Mouse (Mus musculus): Measurements from ENCODE around the gene Wdr24. TPM values are rescaled to one million over a fixed set of nuclear protein-coding genes. Genes with fewer than 3 reads are reported as not detected.
"Not testable (repeated sequence)": the region's sequence is repeated elsewhere in the genome, so short reads cannot be mapped to it uniquely, and the experiment has no call there.

Wdr24 gene
- polyA plus RNA-seq, 1 experiment from 2014 or later: 12.7 TPM

DNA sequence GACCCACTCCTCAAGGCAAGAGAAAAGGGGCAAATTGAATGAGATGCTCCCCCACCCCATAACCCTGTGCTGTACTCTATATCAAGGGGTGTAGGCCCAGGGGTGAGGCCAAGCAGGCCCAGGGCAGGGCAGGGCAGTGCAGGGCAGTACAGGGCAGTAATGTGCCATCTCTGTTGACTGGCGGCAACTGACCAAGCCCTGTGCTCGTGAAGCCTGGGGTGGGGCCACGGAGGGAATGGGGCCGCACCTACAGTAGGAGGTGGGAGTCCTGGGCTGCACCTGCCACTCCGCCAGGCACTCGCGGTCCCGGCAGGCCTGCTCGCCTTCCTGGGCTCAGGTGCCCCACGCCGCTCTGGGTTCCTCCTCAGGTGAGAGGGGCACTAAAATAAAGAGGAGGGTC lies 41.9 kb downstream of the Wdr24 start:
- H3K4me1 ChIP-seq (replicated peaks): peaks cover 45% of the 10 kb centered on the region

DNA sequence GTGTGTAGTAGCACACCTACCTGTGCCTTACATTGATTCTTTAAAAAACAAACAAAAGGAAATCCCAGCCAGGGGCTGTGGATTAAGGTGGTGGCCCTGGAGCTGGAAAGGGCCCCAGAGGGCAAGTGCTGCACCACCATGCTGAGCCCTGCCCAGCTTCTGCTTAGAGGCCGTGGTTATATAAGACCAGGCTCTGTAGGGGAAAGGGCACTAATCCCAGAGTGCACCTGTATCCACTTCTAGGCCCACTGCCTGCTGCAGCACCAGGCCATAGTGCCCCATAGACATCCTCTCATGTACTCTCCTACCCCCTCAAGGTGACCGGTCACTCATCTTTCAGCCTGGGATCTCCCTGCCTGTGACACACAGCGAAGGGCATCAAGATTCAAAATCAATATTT lies 42.7 kb downstream of the Wdr24 start:
- H3K36me3 ChIP-seq: peaks cover 15% of the 10 kb centered on the region; the same call in 1 of the 2 replicates
- H3K9me3 ChIP-seq (replicated peaks): no peaks in the 10 kb centered on the region
- peak overlapping the region; percentile 28; the same call in 1 of the 2 replicates for H3K9ac ChIP-seq
- H3K4me2 ChIP-seq: peak overlapping the region; percentile 96
- H3K27ac ChIP-seq: no peak overlapping the region
- 86% methylated on average over 3 of the region's 3 CpGs for WGBS
- ATAC-seq (replicated peaks; ENCODE audit: insufficient number of reproducible peaks, insufficient read depth, low FRiP score, low read depth): no peak
- H3K27me3 ChIP-seq: no peaks in the 10 kb centered on the region
- H3K4me1 ChIP-seq (replicated peaks): peaks cover 36% of the 10 kb centered on the region
- H3K4me3 ChIP-seq: peak overlapping the region; percentile 97

More for the DNA sequence above, 41.9 kb downstream of the Wdr24 start:
- WGBS: 85% methylated on average over 11 of the region's 11 CpGs
- H3K9ac ChIP-seq: no peak overlapping the region
- no peak for ATAC-seq (replicated peaks; ENCODE audit: insufficient number of reproducible peaks, insufficient read depth, low FRiP score, low read depth)
- no peak overlapping the region for H3K4me3 ChIP-seq
- H3K27ac ChIP-seq: no peak overlapping the region
- peaks cover 15% of the 10 kb centered on the region; the same call in 1 of the 2 replicates for H3K36me3 ChIP-seq
- H3K4me2 ChIP-seq: no peak overlapping the region
- H3K27me3 ChIP-seq: no peaks in the 10 kb centered on the region
- H3K9me3 ChIP-seq (replicated peaks): no peaks in the 10 kb centered on the region

DNA sequence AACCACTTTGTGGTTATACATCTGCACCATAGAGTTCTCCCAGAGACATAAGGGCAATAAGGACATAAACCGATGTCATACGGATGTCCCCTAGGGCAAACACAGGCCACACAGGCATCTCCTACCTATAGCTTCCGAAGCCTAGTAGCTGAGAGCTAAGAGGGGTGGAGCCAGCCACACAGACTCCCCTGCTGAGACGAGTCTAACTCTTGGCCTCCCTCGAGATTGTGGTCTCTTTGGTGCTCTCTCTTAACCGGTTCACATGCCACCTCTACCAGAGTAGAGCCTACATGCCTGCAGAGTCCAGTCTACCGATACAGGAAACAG lies 44.0 kb downstream of the Wdr24 start:
- Histone ChIP-seq H3K9ac (peak overlapping the region; percentile 91), H3K27me3 (no peaks in the 10 kb centered on the region), H3K27ac (peak overlapping the region; percentile 98), H3K4me1 (replicated peaks) (peaks cover 30% of the 10 kb centered on the region), H3K9me3 (replicated peaks) (no peaks in the 10 kb centered on the region), H3K4me2 (peak overlapping the region; percentile 96), H3K4me3 (peak overlapping the region; percentile 97), H3K36me3 (peaks cover 15% of the 10 kb centered on the region; the same call in 1 of the 2 replicates)
- 5% methylated on average over 7 of the region's 7 CpGs for WGBS
- ATAC-seq (replicated peaks; ENCODE audit: insufficient number of reproducible peaks, insufficient read depth, low FRiP score, low read depth): no peak

GRCm38 (mm10) chr17:25867836-25868600 lies 44.6 kb downstream of the Wdr24 start:
- Histone ChIP-seq H3K4me2 (peak overlapping the region; percentile 96), H3K36me3 (peaks cover 15% of the 10 kb centered on the region; the same call in 1 of the 2 replicates), H3K27ac (peak overlapping the region; percentile 98), H3K27me3 (no peaks in the 10 kb centered on the region), H3K9ac (peak overlapping the region; percentile 91), H3K4me1 (replicated peaks) (peaks cover 30% of the 10 kb centered on the region), H3K4me3 (peak overlapping the region; percentile 97), H3K9me3 (replicated peaks) (no peaks in the 10 kb centered on the region)
- under 1% methylated on average over 42 of the region's 42 CpGs for WGBS
- ATAC-seq (replicated peaks; ENCODE audit: insufficient number of reproducible peaks, insufficient read depth, low FRiP score, low read depth): peak; percentile 58

- ATAC-seq (replicated peaks; ENCODE audit: insufficient number of reproducible peaks, insufficient read depth, low FRiP score, low read depth): peak; percentile 84
- H3K4me1 ChIP-seq (replicated peaks): peaks cover 30% of the 10 kb centered on the region
- H3K9ac ChIP-seq: peak within 1 kb of the TSS; percentile 91
- H3K4me3 ChIP-seq: peak within 1 kb of the TSS; percentile 97
- under 1% methylated on average over 24 of the region's 24 CpGs for WGBS
- H3K4me2 ChIP-seq: peak within 1 kb of the TSS; percentile 96
- no peaks in the 10 kb centered on the region for H3K27me3 ChIP-seq
- no peaks in the 10 kb centered on the region for H3K9me3 ChIP-seq (replicated peaks)
- H3K27ac ChIP-seq: peak within 1 kb of the TSS; percentile 98
- peaks cover 12% of the 10 kb centered on the region; the same call in 1 of the 2 replicates for H3K36me3 ChIP-seq
These were observed 45.3 kb downstream of the Wdr24 start, which contains the start of gene Mcrip2 for GRCm38 (mm10) chr17:25868601-25869191. Gene Mcrip2, minus strand, starts transcription at chr17:25868764.

DNA sequence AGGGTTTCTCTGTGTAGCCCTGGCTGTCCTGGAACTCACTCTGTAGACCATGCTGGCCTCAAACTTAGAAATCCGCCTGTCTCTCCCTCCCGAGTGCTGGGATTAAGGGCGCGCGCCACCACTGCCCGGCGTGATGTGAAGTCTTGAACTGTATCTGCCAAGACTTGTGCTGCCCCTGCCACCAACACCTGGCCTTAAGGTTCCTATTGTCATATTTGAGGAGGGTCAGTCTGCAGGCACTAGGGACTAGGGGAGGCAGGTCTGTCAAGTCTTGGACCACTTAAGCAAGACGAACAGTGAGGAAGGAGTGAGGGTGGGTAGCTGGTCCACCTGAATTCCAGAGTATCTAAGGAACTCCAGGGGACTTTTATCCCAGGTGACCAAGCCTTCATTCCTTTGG lies 46.1 kb downstream of the Wdr24 start:
- no peak for ATAC-seq (replicated peaks; ENCODE audit: insufficient number of reproducible peaks, insufficient read depth, low FRiP score, low read depth)
- peaks cover 4% of the 10 kb centered on the region; the same call in 1 of the 2 replicates for H3K36me3 ChIP-seq
- H3K27me3 ChIP-seq: no peaks in the 10 kb centered on the region
- H3K4me1 ChIP-seq (replicated peaks): peaks cover 38% of the 10 kb centered on the region
- no peak overlapping the region for H3K4me2 ChIP-seq
- H3K27ac ChIP-seq: no peak overlapping the region
- H3K9ac ChIP-seq: no peak overlapping the region
- 85% methylated on average over 8 of the region's 8 CpGs for WGBS
- no peaks in the 10 kb centered on the region for H3K9me3 ChIP-seq (replicated peaks)
- H3K4me3 ChIP-seq: no peak overlapping the region

- H3K4me2 ChIP-seq: no peak overlapping the region
- 87% methylated on average over 2 of the region's 2 CpGs for WGBS
These were observed 46.5 kb downstream of the Wdr24 start for GRCm38 (mm10) chr17:25869954-25870353.

GRCm38 (mm10) chr17:25871566-25871965 lies 48.1 kb downstream of the Wdr24 start:
- H3K9ac ChIP-seq; ATAC-seq (replicated peaks; ENCODE audit: insufficient number of reproducible peaks, insufficient read depth, low FRiP score, low read depth); H3K9me3 ChIP-seq (replicated peaks); H3K4me2 ChIP-seq; H3K36me3 ChIP-seq; H3K27me3 ChIP-seq; H3K4me3 ChIP-seq; H3K27ac ChIP-seq: not testable (repeated sequence)
- H3K4me1 ChIP-seq (replicated peaks): peaks cover 36% of the 10 kb centered on the region

More at GRCm38 (mm10) chr17:25869954-25870353, 46.5 kb downstream of the Wdr24 start:
- ATAC-seq (replicated peaks; ENCODE audit: insufficient number of reproducible peaks, insufficient read depth, low FRiP score, low read depth): no peak
- H3K4me3 ChIP-seq: no peak overlapping the region
- no peak overlapping the region for H3K27ac ChIP-seq
- H3K27me3 ChIP-seq: no peaks in the 10 kb centered on the region
- H3K4me1 ChIP-seq (replicated peaks): peaks cover 41% of the 10 kb centered on the region
- no peaks in the 10 kb centered on the region for H3K36me3 ChIP-seq
- no peak overlapping the region for H3K9ac ChIP-seq
- no peaks in the 10 kb centered on the region for H3K9me3 ChIP-seq (replicated peaks)

DNA sequence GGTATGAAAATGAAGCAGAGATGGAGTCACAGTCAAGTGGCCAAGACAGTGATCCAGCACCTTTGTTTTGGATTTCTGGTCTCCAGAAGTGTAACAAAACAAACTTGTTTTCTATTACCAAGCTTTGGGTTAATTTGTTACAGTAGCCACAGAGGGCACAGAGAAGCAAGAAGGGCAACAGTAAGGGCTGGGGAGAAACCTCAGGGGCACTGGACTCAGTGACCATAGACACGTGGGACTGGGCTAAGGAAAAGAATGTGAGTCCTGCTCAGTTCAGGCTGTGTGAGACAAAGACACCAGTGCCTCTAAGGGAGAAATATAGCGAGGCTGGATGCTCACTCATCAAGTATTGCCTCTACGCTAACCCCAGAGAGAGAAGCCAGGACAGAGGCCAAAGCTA lies 49.2 kb downstream of the Wdr24 start:
- Histone ChIP-seq H3K4me3 (no peak overlapping the region), H3K9me3 (replicated peaks) (no peaks in the 10 kb centered on the region), H3K4me1 (replicated peaks) (peaks cover 34% of the 10 kb centered on the region), H3K27me3 (no peaks in the 10 kb centered on the region), H3K9ac (no peak overlapping the region), H3K4me2 (no peak overlapping the region), H3K27ac (no peak overlapping the region), H3K36me3 (no peaks in the 10 kb centered on the region)
- 84% methylated on average over 3 of the region's 3 CpGs for WGBS
- no peak for ATAC-seq (replicated peaks; ENCODE audit: insufficient number of reproducible peaks, insufficient read depth, low FRiP score, low read depth)

GRCm38 (mm10) chr17:25873405-25874147 lies 50.1 kb downstream of the Wdr24 start:
- ATAC-seq (replicated peaks; ENCODE audit: insufficient number of reproducible peaks, insufficient read depth, low FRiP score, low read depth): no peak
- no peaks in the 10 kb centered on the region for H3K36me3 ChIP-seq
- peaks cover 29% of the 10 kb centered on the region for H3K4me1 ChIP-seq (replicated peaks)
- no peak overlapping the region for H3K9ac ChIP-seq
- WGBS: 74% methylated on average over 11 of the region's 11 CpGs
- H3K9me3 ChIP-seq (replicated peaks): no peaks in the 10 kb centered on the region
- H3K4me2 ChIP-seq: peak overlapping the region; percentile 92
- H3K27me3 ChIP-seq: no peaks in the 10 kb centered on the region
- H3K4me3 ChIP-seq: peak overlapping the region; percentile 94
- peak overlapping the region; percentile 96; the same call in 1 of the 2 replicates for H3K27ac ChIP-seq

GRCm38 (mm10) chr17:25874148-25874720 lies 50.8 kb downstream of the Wdr24 start:
- H3K36me3 ChIP-seq: no peaks in the 10 kb centered on the region
- H3K27me3 ChIP-seq: no peaks in the 10 kb centered on the region
- H3K27ac ChIP-seq: peak overlapping the region; percentile 96
- H3K9me3 ChIP-seq (replicated peaks): no peaks in the 10 kb centered on the region
- no peak for ATAC-seq (replicated peaks; ENCODE audit: insufficient number of reproducible peaks, insufficient read depth, low FRiP score, low read depth)
- WGBS: 10% methylated on average over 14 of the region's 14 CpGs
- peak overlapping the region; percentile 54 for H3K9ac ChIP-seq
- peak overlapping the region; percentile 92 for H3K4me2 ChIP-seq
- peaks cover 26% of the 10 kb centered on the region for H3K4me1 ChIP-seq (replicated peaks)
- peak overlapping the region; percentile 94 for H3K4me3 ChIP-seq

Measured in heart, embryonic 15.5 days (tissue).